Mouse (Mus musculus): ENCODE measurements around the gene Phf21b. TPM values are rescaled to one million over a fixed set of nuclear protein-coding genes. Genes with fewer than 3 reads are reported as not detected.

The Phf21b gene
- polyA plus RNA-seq, 1 experiment: 4.4 TPM

DNA sequence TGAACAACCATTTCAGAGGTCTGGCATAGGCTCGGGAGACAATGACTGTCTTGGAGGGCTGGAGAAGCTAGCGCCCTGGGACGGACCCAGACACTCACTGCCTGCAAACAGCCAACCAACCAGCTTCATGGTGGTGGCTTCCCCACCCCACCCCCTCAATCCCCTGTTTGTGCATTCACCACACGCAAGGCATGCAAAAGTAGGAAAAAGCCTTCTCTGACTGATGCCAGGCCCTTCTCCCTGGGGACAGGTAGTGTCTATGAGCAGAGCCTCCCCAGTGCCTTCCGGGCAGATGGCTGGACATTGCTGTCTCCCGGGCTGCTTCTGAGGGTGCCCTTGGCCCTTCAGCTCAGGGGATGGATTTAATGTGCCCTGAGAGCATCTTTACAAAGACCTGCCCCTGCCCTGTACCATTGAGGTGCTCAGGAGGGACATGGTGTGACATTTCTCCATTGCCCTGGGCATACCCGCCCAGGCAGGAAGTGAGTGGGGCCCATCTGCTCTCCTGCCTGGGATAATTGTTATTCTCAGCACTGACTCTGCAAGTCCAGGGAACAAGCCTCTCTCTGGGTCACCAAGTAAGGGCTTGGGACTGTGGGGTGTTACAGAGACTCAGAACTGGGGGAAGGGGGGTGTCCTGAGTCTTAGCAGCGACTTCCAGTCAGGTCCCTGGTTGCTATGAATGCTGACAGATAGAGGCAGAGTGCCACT lies 93.0 kb downstream of the Phf21b start:
- Histone ChIP-seq H3K36me3 (ENCODE audit: control insufficient read depth, insufficient read depth, low read length) (no peaks in the 10 kb centered on the region), H3K4me1 (ENCODE audit: control insufficient read depth, insufficient read depth, low read length) (no peaks in the 10 kb centered on the region), H3K27me3 (ENCODE audit: control insufficient read depth, insufficient read depth, low read length) (no peaks in the 10 kb centered on the region), H3K4me3 (ENCODE audit: control insufficient read depth, low read depth, low read length) (no peak overlapping the region), H3K27ac (ENCODE audit: control insufficient read depth, insufficient read depth, low read depth, low read length) (no peak overlapping the region)
- TF ChIP-seq CTCF (IDR thresholded peaks at IDR 0.05; ENCODE audit: control insufficient read depth, insufficient read depth, insufficient replicate concordance, low read depth, low read length) (no peak), POLR2A (IDR thresholded peaks at IDR 0.05; ENCODE audit: control insufficient read depth, low read depth, low read length) (no peak)

DNA sequence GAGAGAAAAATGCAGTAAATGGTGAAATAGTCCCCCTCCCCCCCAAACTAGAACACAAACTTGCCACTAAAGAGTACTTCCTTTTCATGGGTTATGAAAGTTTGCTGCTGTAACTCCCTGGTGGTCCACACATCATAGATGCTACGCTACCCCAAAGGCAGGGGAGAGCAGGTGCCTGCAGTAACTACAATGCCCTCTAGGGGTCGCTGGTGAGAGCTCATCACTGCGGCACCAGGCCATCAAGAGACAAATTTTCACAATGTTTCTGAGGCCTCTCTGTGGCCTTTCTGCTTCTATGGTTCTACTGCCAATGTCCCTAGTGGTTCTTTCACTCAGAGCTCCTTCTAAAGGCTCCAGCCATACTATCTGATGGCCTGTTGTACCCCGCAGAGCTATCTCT lies 97.4 kb downstream of the Phf21b start:
- Histone ChIP-seq H3K27ac (ENCODE audit: control insufficient read depth, insufficient read depth, low read depth, low read length) (no peak overlapping the region), H3K4me3 (ENCODE audit: control insufficient read depth, low read depth, low read length) (no peak overlapping the region), H3K4me1 (ENCODE audit: control insufficient read depth, insufficient read depth, low read length) (no peaks in the 10 kb centered on the region), H3K36me3 (ENCODE audit: control insufficient read depth, insufficient read depth, low read length) (no peaks in the 10 kb centered on the region), H3K27me3 (ENCODE audit: control insufficient read depth, insufficient read depth, low read length) (no peaks in the 10 kb centered on the region)
- TF ChIP-seq CTCF (IDR thresholded peaks at IDR 0.05; ENCODE audit: control insufficient read depth, insufficient read depth, insufficient replicate concordance, low read depth, low read length): peak; percentile 99
- no peak for TF ChIP-seq POLR2A (IDR thresholded peaks at IDR 0.05; ENCODE audit: control insufficient read depth, low read depth, low read length)

DNA sequence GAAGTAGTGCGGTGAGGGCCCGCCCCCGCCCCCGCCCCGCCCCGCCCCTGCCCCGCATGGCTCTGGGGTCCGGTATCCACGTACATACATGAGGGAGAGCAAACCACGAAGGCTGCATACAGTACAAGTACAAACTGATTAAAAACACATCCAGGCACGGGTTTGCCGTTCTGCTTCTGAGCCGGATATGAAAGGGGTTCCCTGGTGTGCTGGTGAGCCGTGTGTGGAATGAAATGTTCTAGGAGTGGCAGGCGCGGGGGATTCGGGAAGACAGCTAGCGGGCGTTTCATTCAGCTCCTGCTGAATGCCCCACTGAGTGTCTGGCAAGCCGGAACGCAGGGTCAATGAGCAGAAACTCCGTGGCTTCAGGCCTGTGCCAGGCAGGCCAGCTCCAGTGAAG lies 99.4 kb downstream of the Phf21b start:
- no peaks in the 10 kb centered on the region for H3K36me3 ChIP-seq (ENCODE audit: control insufficient read depth, insufficient read depth, low read length)
- H3K27ac ChIP-seq (ENCODE audit: control insufficient read depth, insufficient read depth, low read depth, low read length): no peak overlapping the region
- H3K27me3 ChIP-seq (ENCODE audit: control insufficient read depth, insufficient read depth, low read length): no peaks in the 10 kb centered on the region
- peak overlapping the region; percentile 59 for H3K4me3 ChIP-seq (ENCODE audit: control insufficient read depth, low read depth, low read length)
- no peak for TF ChIP-seq POLR2A (IDR thresholded peaks at IDR 0.05; ENCODE audit: control insufficient read depth, low read depth, low read length)
- TF ChIP-seq CTCF (IDR thresholded peaks at IDR 0.05; ENCODE audit: control insufficient read depth, insufficient read depth, insufficient replicate concordance, low read depth, low read length): 0 out of 2 replicates have a peak, but pooled peaks have one; percentile 9
- H3K4me1 ChIP-seq (ENCODE audit: control insufficient read depth, insufficient read depth, low read length): no peaks in the 10 kb centered on the region

DNA sequence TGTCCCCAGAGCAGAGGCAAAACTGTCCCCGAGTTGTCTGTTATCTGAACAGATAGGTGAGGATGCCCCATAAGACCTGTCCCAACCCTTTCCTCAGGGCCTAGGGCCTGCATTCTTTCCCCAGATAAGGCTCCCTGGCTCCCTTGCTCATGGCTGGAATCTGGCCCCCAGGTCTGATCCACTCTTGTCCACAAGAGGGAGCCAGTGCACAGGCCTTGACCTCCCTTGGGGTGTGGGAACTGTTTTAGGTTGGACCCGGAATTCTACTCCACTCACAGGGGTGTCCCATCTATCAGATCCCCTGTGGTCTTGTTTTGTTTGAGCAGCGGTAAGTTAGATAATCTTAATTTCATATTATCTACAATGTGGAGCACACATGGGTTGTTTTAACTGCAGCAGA lies 100.9 kb downstream of the Phf21b start:
- Histone ChIP-seq H3K4me1 (ENCODE audit: control insufficient read depth, insufficient read depth, low read length) (no peaks in the 10 kb centered on the region), H3K27ac (ENCODE audit: control insufficient read depth, insufficient read depth, low read depth, low read length) (no peak overlapping the region), H3K36me3 (ENCODE audit: control insufficient read depth, insufficient read depth, low read length) (no peaks in the 10 kb centered on the region), H3K27me3 (ENCODE audit: control insufficient read depth, insufficient read depth, low read length) (no peaks in the 10 kb centered on the region), H3K4me3 (ENCODE audit: control insufficient read depth, low read depth, low read length) (no peak overlapping the region)
- peak; percentile 77; the same call in 1 of the 2 replicates for TF ChIP-seq CTCF (IDR thresholded peaks at IDR 0.05; ENCODE audit: control insufficient read depth, insufficient read depth, insufficient replicate concordance, low read depth, low read length)
- no peak for TF ChIP-seq POLR2A (IDR thresholded peaks at IDR 0.05; ENCODE audit: control insufficient read depth, low read depth, low read length)

DNA sequence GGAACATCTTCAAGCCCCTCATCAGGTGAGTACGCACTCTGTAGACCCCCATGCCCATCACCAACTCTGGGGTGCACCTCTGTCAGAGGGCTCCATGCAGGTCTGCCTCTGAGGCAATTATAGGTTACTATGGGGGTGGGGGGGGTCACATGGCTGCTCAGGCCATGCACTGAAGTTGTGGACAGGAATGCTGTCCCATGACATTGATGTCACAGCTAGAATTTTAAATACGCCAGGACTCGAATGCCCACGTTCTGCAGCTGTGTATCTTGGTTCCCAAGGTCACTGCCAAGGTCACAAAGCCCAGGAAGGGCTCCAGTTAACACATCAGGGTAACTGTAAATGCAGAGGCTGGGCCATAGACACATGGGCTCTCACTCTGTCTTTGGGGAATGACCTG lies 110.0 kb downstream of the Phf21b start:
- Histone ChIP-seq H3K27me3 (ENCODE audit: control insufficient read depth, insufficient read depth, low read length) (no peaks in the 10 kb centered on the region), H3K27ac (ENCODE audit: control insufficient read depth, insufficient read depth, low read depth, low read length) (no peak overlapping the region), H3K36me3 (ENCODE audit: control insufficient read depth, insufficient read depth, low read length) (no peaks in the 10 kb centered on the region), H3K4me1 (ENCODE audit: control insufficient read depth, insufficient read depth, low read length) (no peaks in the 10 kb centered on the region), H3K4me3 (ENCODE audit: control insufficient read depth, low read depth, low read length) (no peak overlapping the region)
- no peak for TF ChIP-seq POLR2A (IDR thresholded peaks at IDR 0.05; ENCODE audit: control insufficient read depth, low read depth, low read length)
- TF ChIP-seq CTCF (IDR thresholded peaks at IDR 0.05; ENCODE audit: control insufficient read depth, insufficient read depth, insufficient replicate concordance, low read depth, low read length): no peak

DNA sequence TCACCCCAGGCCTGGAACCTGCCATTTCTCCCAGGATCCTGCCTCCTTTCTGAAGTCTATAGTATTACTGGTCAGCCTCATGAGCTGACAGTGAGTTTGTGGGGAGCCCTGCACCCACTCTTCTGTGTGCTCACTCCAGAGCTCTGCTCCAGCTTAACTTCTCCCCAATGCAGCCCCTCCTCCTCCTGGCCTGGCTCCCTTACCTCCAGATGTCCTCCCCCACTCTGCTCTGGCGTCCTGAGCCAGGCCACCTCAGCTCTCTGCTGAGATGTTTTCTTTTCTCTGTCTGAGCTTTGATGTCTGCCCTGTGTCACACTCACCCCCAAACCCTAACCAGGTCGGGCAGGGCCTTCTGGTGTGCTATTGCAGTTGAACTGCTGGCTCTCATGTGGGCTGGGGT lies 111.5 kb downstream of the Phf21b start:
- Histone ChIP-seq H3K4me3 (ENCODE audit: control insufficient read depth, low read depth, low read length) (no peak overlapping the region), H3K36me3 (ENCODE audit: control insufficient read depth, insufficient read depth, low read length) (no peaks in the 10 kb centered on the region), H3K27me3 (ENCODE audit: control insufficient read depth, insufficient read depth, low read length) (no peaks in the 10 kb centered on the region), H3K4me1 (ENCODE audit: control insufficient read depth, insufficient read depth, low read length) (no peaks in the 10 kb centered on the region), H3K27ac (ENCODE audit: control insufficient read depth, insufficient read depth, low read depth, low read length) (no peak overlapping the region)
- TF ChIP-seq POLR2A (IDR thresholded peaks at IDR 0.05; ENCODE audit: control insufficient read depth, low read depth, low read length) (no peak), CTCF (IDR thresholded peaks at IDR 0.05; ENCODE audit: control insufficient read depth, insufficient read depth, insufficient replicate concordance, low read depth, low read length) (no peak)

DNA sequence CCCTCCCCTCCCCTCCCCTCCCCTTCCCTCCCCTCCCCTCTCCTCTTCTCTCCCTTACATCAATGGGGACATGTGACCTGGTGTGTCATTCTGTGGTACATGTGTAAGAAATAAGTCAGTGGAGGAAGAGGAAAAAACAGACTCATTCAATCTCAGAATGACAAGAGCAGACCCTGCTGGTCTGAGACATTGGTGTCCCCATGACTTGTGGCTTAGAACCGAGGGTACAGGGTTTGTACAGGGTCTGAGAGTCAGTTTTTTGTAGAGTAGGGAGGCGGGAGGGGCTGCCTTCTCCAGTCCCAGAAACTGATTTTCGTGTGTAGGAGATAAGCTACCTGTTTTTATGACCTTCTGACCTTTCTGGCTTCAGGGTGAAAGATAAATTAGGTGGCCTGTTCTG lies 112.5 kb downstream of the Phf21b start:
- Histone ChIP-seq H3K27me3 (ENCODE audit: control insufficient read depth, insufficient read depth, low read length) (no peaks in the 10 kb centered on the region), H3K27ac (ENCODE audit: control insufficient read depth, insufficient read depth, low read depth, low read length) (no peak overlapping the region), H3K4me3 (ENCODE audit: control insufficient read depth, low read depth, low read length) (no peak overlapping the region), H3K36me3 (ENCODE audit: control insufficient read depth, insufficient read depth, low read length) (no peaks in the 10 kb centered on the region), H3K4me1 (ENCODE audit: control insufficient read depth, insufficient read depth, low read length) (no peaks in the 10 kb centered on the region)
- TF ChIP-seq CTCF (IDR thresholded peaks at IDR 0.05; ENCODE audit: control insufficient read depth, insufficient read depth, insufficient replicate concordance, low read depth, low read length) (no peak), POLR2A (IDR thresholded peaks at IDR 0.05; ENCODE audit: control insufficient read depth, low read depth, low read length) (no peak)

Measured in testis, adult 2 months (tissue).